Mouse (Mus musculus) bone marrow, adult 2 months (tissue): ENCODE measurements around the gene Gabrb1.

ENCODE experiments used
- CTCF ChIP-seq: fragments of 200-500 bp; IDR thresholded peaks from 2 replicates; pipeline ENCODE4 v1.5.1; 2011; ENCODE audit warnings: low read length, control low read depth; ENCODE audit not compliant: control insufficient read depth, insufficient read depth
- POLR2A ChIP-seq: fragments of 200-500 bp; IDR thresholded peaks from 2 replicates; pipeline ENCODE4 v1.6.1; 2011; ENCODE audit warnings: low read depth, mild to moderate bottlenecking, control low read depth, low read length, borderline replicate concordance; ENCODE audit not compliant: control insufficient read depth

GRCm38 (mm10) chr5:71665593-71665992 lies 7.7 kb downstream of the Gabrb1 start:
- no peak for TF ChIP-seq CTCF
- no peak for TF ChIP-seq POLR2A
